Mouse (Mus musculus): Measurements from ENCODE around the gene Hdgf. TPM values are rescaled to one million over a fixed set of nuclear protein-coding genes. Genes with fewer than 3 reads are reported as not detected.
"Not testable (repeated sequence)": the region's sequence is repeated elsewhere in the genome, so short reads cannot be mapped to it uniquely, and the experiment has no call there.

Hdgf gene
- polyA plus RNA-seq, 1 experiment from 2014 or later, result 137 TPM

- H3K4me3 ChIP-seq (replicated peaks), result no peak overlapping the region
- no peak overlapping the region for H3K9ac ChIP-seq (replicated peaks)
- no peaks in the 10 kb centered on the region for H3K36me3 ChIP-seq
- ATAC-seq (ENCODE audit: low FRiP score), result no peak
- H3K27ac ChIP-seq (replicated peaks), result no peak overlapping the region
- WGBS, result 65% methylated on average over 3 of the region's 3 CpGs
- H3K4me1 ChIP-seq, result 0 out of 2 replicates have a peak, but pooled peaks cover 2% of the 10 kb centered on the region
- no peaks in the 10 kb centered on the region for H3K9me3 ChIP-seq (replicated peaks)
- H3K27me3 ChIP-seq (replicated peaks), result no peaks in the 10 kb centered on the region
- H3K4me2 ChIP-seq, result no peak overlapping the region
Observed at GRCm38 (mm10) chr3:87891481-87891880, 14.6 kb upstream of the Hdgf start.

GRCm38 (mm10) chr3:87893367-87893905, 12.7 kb upstream of the Hdgf start:
- H3K9ac ChIP-seq (replicated peaks), result no peak overlapping the region
- H3K9me3 ChIP-seq (replicated peaks), result no peaks in the 10 kb centered on the region
- no peaks in the 10 kb centered on the region for H3K27me3 ChIP-seq (replicated peaks)
- H3K4me1 ChIP-seq, result no peaks in the 10 kb centered on the region
- H3K4me3 ChIP-seq (replicated peaks), result no peak overlapping the region
- ATAC-seq (ENCODE audit: low FRiP score), result no peak
- no peaks in the 10 kb centered on the region for H3K36me3 ChIP-seq
- 78% methylated on average over 3 of the region's 3 CpGs for WGBS
- no peak overlapping the region for H3K27ac ChIP-seq (replicated peaks)
- H3K4me2 ChIP-seq, result no peak overlapping the region

- H3K36me3 ChIP-seq, result no peaks in the 10 kb centered on the region
- H3K9ac ChIP-seq (replicated peaks), result no peak overlapping the region
- no peak overlapping the region for H3K4me2 ChIP-seq
- H3K4me1 ChIP-seq, result no peaks in the 10 kb centered on the region
- no peaks in the 10 kb centered on the region for H3K9me3 ChIP-seq (replicated peaks)
- no peak for ATAC-seq (ENCODE audit: low FRiP score)
- 67% methylated on average over 3 of the region's 3 CpGs for WGBS
- H3K27ac ChIP-seq (replicated peaks), result no peak overlapping the region
- no peak overlapping the region for H3K4me3 ChIP-seq (replicated peaks)
- H3K27me3 ChIP-seq (replicated peaks), result no peaks in the 10 kb centered on the region
Observed at GRCm38 (mm10) chr3:87899266-87899665, 6.9 kb upstream of the Hdgf start.

GRCm38 (mm10) chr3:87899776-87900175, 6.3 kb upstream of the Hdgf start:
- Histone ChIP-seq H3K9me3 (replicated peaks) (no peaks in the 10 kb centered on the region), H3K4me2 (no peak overlapping the region), H3K36me3 (no peaks in the 10 kb centered on the region), H3K27me3 (replicated peaks) (no peaks in the 10 kb centered on the region), H3K27ac (replicated peaks) (no peak overlapping the region), H3K4me3 (replicated peaks) (no peak overlapping the region), H3K9ac (replicated peaks) (no peak overlapping the region), H3K4me1 (no peaks in the 10 kb centered on the region)
- WGBS, result 85% methylated on average over 3 of the region's 3 CpGs
- no peak for ATAC-seq (ENCODE audit: low FRiP score)

GRCm38 (mm10) chr3:87901036-87901624, 5.0 kb upstream of the Hdgf start:
- no peaks in the 10 kb centered on the region for H3K9me3 ChIP-seq (replicated peaks)
- no peak overlapping the region for H3K4me3 ChIP-seq (replicated peaks)
- 73% methylated on average over 1 of the region's 1 CpGs for WGBS
- H3K9ac ChIP-seq (replicated peaks), result no peak overlapping the region
- no peaks in the 10 kb centered on the region for H3K4me1 ChIP-seq
- H3K27ac ChIP-seq (replicated peaks), result no peak overlapping the region
- ATAC-seq (ENCODE audit: low FRiP score), result no peak
- no peaks in the 10 kb centered on the region for H3K36me3 ChIP-seq
- H3K4me2 ChIP-seq, result no peak overlapping the region
- no peaks in the 10 kb centered on the region for H3K27me3 ChIP-seq (replicated peaks)

- H3K4me2 ChIP-seq; ATAC-seq (ENCODE audit: low FRiP score): not testable (repeated sequence)
- 89% methylated on average over 5 of the region's 6 CpGs for WGBS
Observed at GRCm38 (mm10) chr3:87901959-87902358, 4.2 kb upstream of the Hdgf start.

GRCm38 (mm10) chr3:87903821-87904220, 2.3 kb upstream of the Hdgf start:
- H3K27ac ChIP-seq (replicated peaks), result no peak overlapping the region
- H3K4me1 ChIP-seq, result peaks cover 18% of the 10 kb centered on the region
- H3K4me3 ChIP-seq (replicated peaks), result no peak overlapping the region
- no peaks in the 10 kb centered on the region for H3K27me3 ChIP-seq (replicated peaks)
- H3K36me3 ChIP-seq, result no peaks in the 10 kb centered on the region
- no peak overlapping the region for H3K4me2 ChIP-seq
- ATAC-seq (ENCODE audit: low FRiP score), result no peak
- no peak overlapping the region for H3K9ac ChIP-seq (replicated peaks)
- no peaks in the 10 kb centered on the region for H3K9me3 ChIP-seq (replicated peaks)
- 58% methylated on average over 5 of the region's 5 CpGs for WGBS

More at GRCm38 (mm10) chr3:87901959-87902358, 4.2 kb upstream of the Hdgf start:
- H3K36me3 ChIP-seq; H3K27ac ChIP-seq (replicated peaks); H3K4me3 ChIP-seq (replicated peaks); H3K9me3 ChIP-seq (replicated peaks); H3K4me1 ChIP-seq; H3K9ac ChIP-seq (replicated peaks); H3K27me3 ChIP-seq (replicated peaks): not testable (repeated sequence)

- ATAC-seq (ENCODE audit: low FRiP score), result peak; percentile 60
- under 1% methylated on average over 44 of the region's 47 CpGs for WGBS
Observed at GRCm38 (mm10) chr3:87906601-87906980, 470 bp downstream of the Hdgf start.

GRCm38 (mm10) chr3:87906981-87907857, 1.1 kb downstream of the Hdgf start:
- ATAC-seq (ENCODE audit: low FRiP score), result no peak
- Histone ChIP-seq H3K27ac (replicated peaks) (peak overlapping the region; percentile 96), H3K36me3 (no peaks in the 10 kb centered on the region), H3K9ac (replicated peaks) (peak overlapping the region; percentile 91), H3K9me3 (replicated peaks) (no peaks in the 10 kb centered on the region), H3K4me1 (peaks cover 46% of the 10 kb centered on the region), H3K4me3 (replicated peaks) (peak overlapping the region; percentile 97), H3K4me2 (peak overlapping the region; percentile 96), H3K27me3 (replicated peaks) (no peaks in the 10 kb centered on the region)
- WGBS, result under 1% methylated on average over 27 of the region's 27 CpGs

More at GRCm38 (mm10) chr3:87906601-87906980, 470 bp downstream of the Hdgf start:
- H3K4me1 ChIP-seq, result peaks cover 44% of the 10 kb centered on the region
- H3K4me2 ChIP-seq, result peak overlapping the region; percentile 96
- H3K4me3 ChIP-seq (replicated peaks), result peak overlapping the region; percentile 97
- H3K27ac ChIP-seq (replicated peaks), result peak overlapping the region; percentile 96
- H3K36me3 ChIP-seq, result no peaks in the 10 kb centered on the region
- H3K27me3 ChIP-seq (replicated peaks), result no peaks in the 10 kb centered on the region
- H3K9ac ChIP-seq (replicated peaks), result peak overlapping the region; percentile 91
- H3K9me3 ChIP-seq (replicated peaks), result no peaks in the 10 kb centered on the region

GRCm38 (mm10) chr3:87907906-87908305, 1.8 kb downstream of the Hdgf start:
- no peaks in the 10 kb centered on the region for H3K9me3 ChIP-seq (replicated peaks)
- no peaks in the 10 kb centered on the region for H3K36me3 ChIP-seq
- no peak for ATAC-seq (ENCODE audit: low FRiP score)
- no peaks in the 10 kb centered on the region for H3K27me3 ChIP-seq (replicated peaks)
- peak overlapping the region; percentile 96 for H3K4me2 ChIP-seq
- H3K27ac ChIP-seq (replicated peaks), result peak overlapping the region; percentile 96; the same call in 1 of the 2 replicates
- H3K4me3 ChIP-seq (replicated peaks), result peak overlapping the region; percentile 97
- peak overlapping the region; percentile 91 for H3K9ac ChIP-seq (replicated peaks)
- peaks cover 46% of the 10 kb centered on the region for H3K4me1 ChIP-seq
- WGBS, result 6% methylated on average over 1 of the region's 1 CpGs

- Histone ChIP-seq H3K27me3 (replicated peaks) (no peaks in the 10 kb centered on the region), H3K4me3 (replicated peaks) (no peak overlapping the region), H3K4me2 (peak overlapping the region; percentile 64), H3K9me3 (replicated peaks) (no peaks in the 10 kb centered on the region), H3K27ac (replicated peaks) (0 out of 2 replicates have a peak overlapping the region, but pooled peaks have one; percentile 84), H3K36me3 (peaks cover 11% of the 10 kb centered on the region), H3K4me1 (peaks cover 46% of the 10 kb centered on the region), H3K9ac (replicated peaks) (no peak overlapping the region)
- no peak for ATAC-seq (ENCODE audit: low FRiP score)
- WGBS, result 93% methylated on average over 2 of the region's 2 CpGs
Observed at GRCm38 (mm10) chr3:87909381-87909780, 3.3 kb downstream of the Hdgf start.
